Mouse (Mus musculus): ENCODE results near the gene Agap1.

Agap1 gene

GRCm38 (mm10) chr1:89544094-89544493, 89.5 kb downstream of the Agap1 start:
- in situ Hi-C loops (cut with MboI) = no loop called here

GRCm38 (mm10) chr1:89545099-89545498, 90.5 kb downstream of the Agap1 start:
- in situ Hi-C loops (cut with MboI) = no loop called here

- in situ Hi-C loops (cut with MboI) = no loop called here
These were observed 93.2 kb downstream of the Agap1 start for GRCm38 (mm10) chr1:89547525-89548504.

- in situ Hi-C loops (cut with MboI) = no loop called here
These were observed 95.7 kb downstream of the Agap1 start for GRCm38 (mm10) chr1:89550061-89550869.

GRCm38 (mm10) chr1:89552470-89552869, 97.9 kb downstream of the Agap1 start:
- in situ Hi-C loops (cut with MboI) = no loop called here

GRCm38 (mm10) chr1:89553791-89554190, 99.2 kb downstream of the Agap1 start:
- in situ Hi-C loops (cut with MboI) = no loop called here

GRCm38 (mm10) chr1:89554969-89555856, 100.6 kb downstream of the Agap1 start:
- in situ Hi-C loops (cut with MboI) = no loop called here

GRCm38 (mm10) chr1:89556006-89556405, 101.4 kb downstream of the Agap1 start:
- in situ Hi-C loops (cut with MboI) = no loop called here

- in situ Hi-C loops (cut with MboI) = no loop called here
These were observed 102.8 kb downstream of the Agap1 start for GRCm38 (mm10) chr1:89557401-89557800.

GRCm38 (mm10) chr1:89558080-89558479, 103.5 kb downstream of the Agap1 start:
- in situ Hi-C loops (cut with MboI) = no loop called here

GRCm38 (mm10) chr1:89563399-89563798, 108.8 kb downstream of the Agap1 start:
- in situ Hi-C loops (cut with MboI) = no loop called here

GRCm38 (mm10) chr1:89566578-89567488, 112.2 kb downstream of the Agap1 start:
- in situ Hi-C loops (cut with MboI) = no loop called here

- in situ Hi-C loops (cut with MboI) = no loop called here
These were observed 114.2 kb downstream of the Agap1 start for GRCm38 (mm10) chr1:89568546-89569405.

- in situ Hi-C loops (cut with MboI) = no loop called here
These were observed 116.1 kb downstream of the Agap1 start for GRCm38 (mm10) chr1:89570522-89571299.

GRCm38 (mm10) chr1:89573486-89573885, 118.9 kb downstream of the Agap1 start:
- in situ Hi-C loops (cut with MboI) = no loop called here

GRCm38 (mm10) chr1:89574941-89575890, 120.6 kb downstream of the Agap1 start:
- in situ Hi-C loops (cut with MboI) = no loop called here

- in situ Hi-C loops (cut with MboI) = no loop called here
These were observed 121.7 kb downstream of the Agap1 start for GRCm38 (mm10) chr1:89576174-89576890.
